14 mouse cellular contexts compared by ENCODE assay signal in the genomic region with DNA sequence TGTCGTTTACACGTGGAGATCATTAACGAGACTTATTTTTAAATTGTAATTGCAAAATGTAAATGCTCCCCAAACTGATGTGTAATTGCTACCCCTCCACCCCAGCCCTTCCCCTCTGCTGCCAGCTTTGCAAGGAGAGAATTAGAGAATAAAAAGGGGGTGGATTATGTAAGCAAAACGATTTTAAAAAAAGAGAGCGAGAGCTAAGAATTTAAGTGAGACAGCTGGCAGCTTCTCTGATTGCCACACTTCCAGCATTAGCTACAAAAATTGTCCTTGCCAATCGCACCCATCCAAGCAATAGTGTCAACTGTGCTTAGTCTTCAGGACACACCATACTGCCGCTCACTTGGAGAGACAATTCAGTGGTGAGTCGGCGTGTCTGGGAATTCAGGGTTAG.
A peak's percentile ranks its signal among the peaks of the same experiment; 100 is the strongest.
DNase-seq lines count a peak whose midpoint lies in the region; ATAC-seq lines count a peak whose summit lies in the region.
"Had no signal": no experiment of that assay in that cellular context is flagged by ENCODE, and none has a peak within 500 bp of the region (broad histone marks: within the 10 kb centered on the region; RNA-seq: fewer than 3 reads in every experiment).

No protein-coding gene starts in this region.

- DNase-seq in layer of hippocampus, adult 11-12 months (ENCODE audit: low spot score), result peak; percentile 62
- no peak for DNase-seq in layer of hippocampus, postnatal 25 days (ENCODE audit: extremely low spot score in 1 of 2, low spot score in 1 of 2)
- peak; percentile 63 to 68 for DNase-seq in right cerebral cortex, adult 2 months (ENCODE audit: low spot score in 2 of 2)
- DNase-seq in right cerebral cortex, postnatal 14 days, result no peak
- peak; percentile 36 to 55 for DNase-seq in left cerebral cortex, adult 18-20 months (ENCODE audit: low spot score in 2 of 2)
- DNase-seq in telencephalon, adult 2 months (ENCODE audit: low read depth, low spot score), result peak; percentile 97
- DNase-seq in gastrocnemius, adult 8-10 months (ENCODE audit: low spot score in 2 of 2), result no peak
- DNase-seq: adrenal gland, postnatal 14 days; cerebellum, adult 11 months; heart, postnatal 4 days; liver, embryonic 13.5 days; thymus, adult 18-20 months had no signal

- no peak for ATAC-seq in erythroblast, adult 5-6 weeks (replicated peaks; ENCODE audit: low FRiP score, poor library complexity, severe bottlenecking)
- ATAC-seq: inflammation-experienced regulatory T-cells, adult 6 months had no signal

Comparison
In these comparisons a context has a peak if more than half of its experiments do, and no peak if none do; other contexts are left out.
1. DNase-seq: peak in layer of hippocampus, adult 11-12 months (single experiment), right cerebral cortex, adult 2 months (2 of 2), left cerebral cortex, adult 18-20 months (2 of 2) and telencephalon, adult 2 months (single experiment); none in layer of hippocampus, postnatal 25 days (0 of 2), right cerebral cortex, postnatal 14 days (single experiment) and gastrocnemius, adult 8-10 months (0 of 2).